Mouse (Mus musculus): ENCODE data around the gene Relb.

- no peak for TF ChIP-seq CHD2 (IDR thresholded peaks at IDR 0.05; ENCODE audit: low read depth, low read length)
- TF ChIP-seq MAFK (IDR thresholded peaks at IDR 0.05; ENCODE audit: insufficient read depth, low read depth, low read length) = no peak
- TF ChIP-seq ZNF384 (IDR thresholded peaks at IDR 0.05; ENCODE audit: low read depth, low read length) = no peak
- no peak for TF ChIP-seq ZC3H11A (IDR thresholded peaks at IDR 0.05; ENCODE audit: borderline replicate concordance, low read depth, low read length)
- TF ChIP-seq HCFC1 (IDR thresholded peaks at IDR 0.05; ENCODE audit: borderline replicate concordance, insufficient read depth, low read length) = no peak
Observed at GRCm38 (mm10) chr7:19578436-19578835, 50.8 kb downstream of the Relb start.
